Mouse (Mus musculus): ENCODE measurements around the gene Pgm5. TPM values are rescaled to one million over a fixed set of nuclear protein-coding genes. Genes with fewer than 3 reads are reported as not detected.

Pgm5 gene
- total RNA-seq, 2 experiments from 2014 or later, result not detected

GRCm38 (mm10) chr19:24873873-24874272, 12.2 kb upstream of the Pgm5 start:
- no peak for ATAC-seq (replicated peaks; ENCODE audit: low FRiP score, low TSS enrichment, poor library complexity, severe bottlenecking)

- peak; percentile 57; the same call in 1 of the 2 replicates for ATAC-seq (replicated peaks; ENCODE audit: low FRiP score, low TSS enrichment, poor library complexity, severe bottlenecking)
Measured at GRCm38 (mm10) chr19:24871037-24871635, 9.5 kb upstream of the Pgm5 start.

GRCm38 (mm10) chr19:24865436-24865835, 3.8 kb upstream of the Pgm5 start:
- no peak for ATAC-seq (replicated peaks; ENCODE audit: low FRiP score, low TSS enrichment, poor library complexity, severe bottlenecking)

- no peak for ATAC-seq (replicated peaks; ENCODE audit: low FRiP score, low TSS enrichment, poor library complexity, severe bottlenecking)
Measured at GRCm38 (mm10) chr19:24861276-24861611, 411 bp downstream of the Pgm5 start.

- ATAC-seq (replicated peaks; ENCODE audit: low FRiP score, low TSS enrichment, poor library complexity, severe bottlenecking), result no peak
Measured at GRCm38 (mm10) chr19:24851456-24852315, 10.0 kb downstream of the Pgm5 start.

GRCm38 (mm10) chr19:24848844-24849243, 12.8 kb downstream of the Pgm5 start:
- ATAC-seq (replicated peaks; ENCODE audit: low FRiP score, low TSS enrichment, poor library complexity, severe bottlenecking), result no peak

- ATAC-seq (replicated peaks; ENCODE audit: low FRiP score, low TSS enrichment, poor library complexity, severe bottlenecking), result no peak
Measured at GRCm38 (mm10) chr19:24848345-24848744, 13.3 kb downstream of the Pgm5 start.

- ATAC-seq (replicated peaks; ENCODE audit: low FRiP score, low TSS enrichment, poor library complexity, severe bottlenecking), result no peak
Measured at GRCm38 (mm10) chr19:24845007-24845546, 16.6 kb downstream of the Pgm5 start.

- ATAC-seq (replicated peaks; ENCODE audit: low FRiP score, low TSS enrichment, poor library complexity, severe bottlenecking), result no peak
Measured at GRCm38 (mm10) chr19:24842080-24842479, 19.6 kb downstream of the Pgm5 start.

- ATAC-seq (replicated peaks; ENCODE audit: low FRiP score, low TSS enrichment, poor library complexity, severe bottlenecking), result no peak
Measured at GRCm38 (mm10) chr19:24824517-24824916, 37.1 kb downstream of the Pgm5 start.

- no peak for ATAC-seq (replicated peaks; ENCODE audit: low FRiP score, low TSS enrichment, poor library complexity, severe bottlenecking)
Measured at GRCm38 (mm10) chr19:24815661-24816221, 45.9 kb downstream of the Pgm5 start.

GRCm38 (mm10) chr19:24812861-24813293, 48.8 kb downstream of the Pgm5 start:
- ATAC-seq (replicated peaks; ENCODE audit: low FRiP score, low TSS enrichment, poor library complexity, severe bottlenecking), result no peak

- ATAC-seq (replicated peaks; ENCODE audit: low FRiP score, low TSS enrichment, poor library complexity, severe bottlenecking), result no peak
Measured at GRCm38 (mm10) chr19:24812106-24812810, 49.4 kb downstream of the Pgm5 start.

- no peak for ATAC-seq (replicated peaks; ENCODE audit: low FRiP score, low TSS enrichment, poor library complexity, severe bottlenecking)
Measured at GRCm38 (mm10) chr19:24811451-24811850, 50.2 kb downstream of the Pgm5 start.

GRCm38 (mm10) chr19:24806013-24806412, 55.6 kb downstream of the Pgm5 start:
- no peak for ATAC-seq (replicated peaks; ENCODE audit: low FRiP score, low TSS enrichment, poor library complexity, severe bottlenecking)

- ATAC-seq (replicated peaks; ENCODE audit: low FRiP score, low TSS enrichment, poor library complexity, severe bottlenecking), result no peak
Measured at GRCm38 (mm10) chr19:24797606-24798005, 64.0 kb downstream of the Pgm5 start.

- peak; percentile 97 for ATAC-seq (replicated peaks; ENCODE audit: low FRiP score, low TSS enrichment, poor library complexity, severe bottlenecking)
Measured at GRCm38 (mm10) chr19:24794350-24794749, 67.3 kb downstream of the Pgm5 start.

GRCm38 (mm10) chr19:24793545-24794139, 68.0 kb downstream of the Pgm5 start:
- peak; percentile 73 for ATAC-seq (replicated peaks; ENCODE audit: low FRiP score, low TSS enrichment, poor library complexity, severe bottlenecking)

- ATAC-seq (replicated peaks; ENCODE audit: low FRiP score, low TSS enrichment, poor library complexity, severe bottlenecking), result no peak
Measured at GRCm38 (mm10) chr19:24792876-24793275, 68.8 kb downstream of the Pgm5 start.
